Comparison of ENCODE assay signal across 10 mouse cellular contexts in the genomic region with DNA sequence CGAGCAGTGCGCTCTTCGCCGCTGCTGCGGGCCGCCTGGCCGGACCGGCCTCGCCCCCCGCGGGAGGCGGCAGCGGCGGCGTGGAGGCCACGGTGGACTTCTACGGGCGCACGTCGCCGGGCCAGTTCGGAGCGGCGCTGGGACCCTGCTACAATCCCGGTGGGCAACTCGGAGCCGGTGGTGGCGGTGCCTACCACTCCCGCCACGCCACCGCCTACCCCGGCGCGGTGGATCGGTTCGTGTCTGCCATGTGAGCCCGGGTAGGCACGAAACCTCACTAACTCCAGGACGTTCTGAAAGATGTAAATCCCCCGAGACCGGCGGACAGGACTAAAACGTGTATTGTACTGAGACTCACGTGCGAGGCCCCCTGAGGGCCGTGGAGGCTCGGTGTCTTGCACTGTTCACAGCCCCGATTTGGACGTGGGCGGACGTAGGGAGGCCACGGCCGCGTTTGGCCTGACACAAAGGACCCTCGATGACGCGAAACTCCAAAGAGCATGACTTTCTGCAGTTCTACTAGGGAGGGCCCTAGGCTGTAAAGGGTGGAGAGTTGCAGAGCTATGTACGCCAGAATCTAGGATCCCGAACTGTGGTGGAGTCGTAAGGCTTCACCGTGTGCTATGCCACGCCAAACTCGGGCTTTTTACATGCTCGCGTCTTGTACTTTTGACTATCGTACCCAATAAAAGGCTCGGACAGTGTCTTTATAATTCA. TPM values are rescaled to one million over a fixed set of nuclear protein-coding genes. Genes with fewer than 3 reads are reported as not detected.
DNase-seq lines count a peak whose midpoint lies in the region; ATAC-seq and TF ChIP-seq lines count a peak whose summit lies in the region.
"Had no signal": no experiment of that assay in that cellular context is flagged by ENCODE, and none has a peak within 500 bp of the region (broad histone marks: within the 10 kb centered on the region; RNA-seq: fewer than 3 reads in every experiment).

No protein-coding gene starts in this region.

- no peak for ATAC-seq in CD4-positive, CD25-positive, alpha-beta regulatory T cell, adult 4 months
- ATAC-seq in liver, embryonic 12.5 days, result no peak
- ATAC-seq in stomach, embryonic 16.5 days (ENCODE audit: insufficient read depth, low FRiP score), result no peak

- H3K4me1 ChIP-seq in thymus, adult 2 months (replicated peaks; ENCODE audit: control insufficient read depth, insufficient read depth, low read length), result peaks cover 17% of the 10 kb centered on the region
- peaks cover 21% of the 10 kb centered on the region for H3K4me1 ChIP-seq in liver, embryonic 12.5 days
- peaks cover 9% of the 10 kb centered on the region for H3K4me1 ChIP-seq in stomach, embryonic 16.5 days (ENCODE audit: control insufficient read depth, insufficient read depth, low read length)

- H3K4me3 ChIP-seq in thymus, adult 2 months (ENCODE audit: control insufficient read depth, insufficient read depth, low read length), result peak overlapping the region; percentile 35; the same call in 1 of the 2 replicates
- peak overlapping the region; percentile 40 for H3K4me3 ChIP-seq in liver, embryonic 12.5 days
- peak overlapping the region; percentile 45 for H3K4me3 ChIP-seq in stomach, embryonic 16.5 days (replicated peaks; ENCODE audit: low read length)

- H3K27me3 ChIP-seq in thymus, adult 2 months (ENCODE audit: control insufficient read depth, insufficient read depth, low read length), result peaks cover 57% of the 10 kb centered on the region
- peaks cover 100% of the 10 kb centered on the region for H3K27me3 ChIP-seq in liver, embryonic 12.5 days (replicated peaks)
- peaks cover 85% of the 10 kb centered on the region for H3K27me3 ChIP-seq in stomach, embryonic 16.5 days (ENCODE audit: control insufficient read depth, insufficient read depth, low read length)

- peak; percentile 13 for DNase-seq in CD4-positive, CD25-positive, alpha-beta regulatory T cell, adult 2 months (ENCODE audit: low read depth, low spot score)
- DNase-seq in thymus, adult 2 months, result no peak
- DNase-seq in thymus, postnatal 25 days, result no peak
- DNase-seq in frontal cortex, postnatal 36 days (ENCODE audit: low spot score in 2 of 2), result no peak
- DNase-seq in layer of hippocampus, postnatal 14 days (ENCODE audit: low spot score in 2 of 2), result no peak
- DNase-seq: adrenal gland, postnatal 36 days had no signal

- H3K36me3 ChIP-seq in thymus, adult 2 months (ENCODE audit: control insufficient read depth, insufficient read depth, low read length), result no peaks in the 10 kb centered on the region
- H3K36me3 ChIP-seq in liver, embryonic 12.5 days, result no peaks in the 10 kb centered on the region
- no peaks in the 10 kb centered on the region for H3K36me3 ChIP-seq in stomach, embryonic 16.5 days (ENCODE audit: control insufficient read depth, insufficient read depth, low read length)

- H3K27ac ChIP-seq in thymus, adult 2 months (ENCODE audit: control insufficient read depth, insufficient read depth, low read length), result no peak overlapping the region
- no peak overlapping the region for H3K27ac ChIP-seq in liver, embryonic 12.5 days
- H3K27ac ChIP-seq in stomach, embryonic 16.5 days (ENCODE audit: low read length), result no peak overlapping the region

- 12% methylated on average over 63 of the region's 67 CpGs for WGBS in thymus, adult 2 months
- 7% methylated on average over 67 of the region's 67 CpGs for WGBS in liver, embryonic 12.5 days (ENCODE audit: insufficient replicate concordance)
- WGBS in stomach, embryonic 16.5 days, result 4% methylated on average over 64 of the region's 67 CpGs

- no peaks in the 10 kb centered on the region for H3K9me3 ChIP-seq in liver, embryonic 12.5 days (replicated peaks)
- H3K9me3 ChIP-seq in stomach, embryonic 16.5 days (replicated peaks; ENCODE audit: control insufficient read depth, low read length), result no peaks in the 10 kb centered on the region

- TF ChIP-seq CTCF in thymus, adult 2 months (IDR thresholded peaks at IDR 0.05; ENCODE audit: borderline replicate concordance, control insufficient read depth, extremely low read depth, insufficient read depth, low read length, poor library complexity), result no peak

- peak overlapping the region; percentile 57 for H3K4me2 ChIP-seq in liver, embryonic 12.5 days
- H3K4me2 ChIP-seq in stomach, embryonic 16.5 days (ENCODE audit: low read depth, low read length), result peak overlapping the region; percentile 53

- no peak for TF ChIP-seq POLR2A in thymus, adult 2 months (IDR thresholded peaks at IDR 0.05; ENCODE audit: control insufficient read depth, extremely low read depth, insufficient read depth, low read length, poor library complexity)

- no peak overlapping the region for H3K9ac ChIP-seq in liver, embryonic 12.5 days
- H3K9ac ChIP-seq in stomach, embryonic 16.5 days (ENCODE audit: low read length), result no peak overlapping the region

RNA-seq across cellular contexts. Expression of a gene that starts 1.8 kb away (rescaled TPM):
- not detected for polyA plus RNA-seq in CD4-positive, CD25-positive, alpha-beta regulatory T cell, adult 4 months (2017; shearing (Covaris generic))
- polyA plus RNA-seq in thymus, adult 2 months (2012; rRNA removed), result 0.28 and 0.57 TPM in 2 replicates
- polyA plus RNA-seq in liver, embryonic 12.5 days (2016; fragmentation: Nextera tagmentation; extraction: Ambion mirVana), result 0.08 TPM in 1 of 2 replicates, not detected in the other
- polyA plus RNA-seq in stomach, embryonic 16.5 days (2015; fragmentation: Nextera tagmentation; extraction: Ambion mirVana), result 0.26 and 0.31 TPM in 2 replicates
- total RNA-seq in layer of hippocampus, postnatal 14 days (2021), result not detected
- total RNA-seq: adrenal gland, postnatal 36 days; monocyte, adult 5-6 weeks had no signal

RNA-seq across cellular contexts. Expression of a gene that starts 44.0 kb away (rescaled TPM):
- 10 to 100 TPM; 20.9 TPM for polyA plus RNA-seq in CD4-positive, CD25-positive, alpha-beta regulatory T cell, adult 4 months (2017; shearing (Covaris generic))
- polyA plus RNA-seq in thymus, adult 2 months (2012; rRNA removed), result 11.9 and 13.5 TPM in 2 replicates
- polyA plus RNA-seq in liver, embryonic 12.5 days (2016; fragmentation: Nextera tagmentation; extraction: Ambion mirVana), result 9.2 and 11.5 TPM in 2 replicates
- polyA plus RNA-seq in stomach, embryonic 16.5 days (2015; fragmentation: Nextera tagmentation; extraction: Ambion mirVana), result 9.9 and 11.0 TPM in 2 replicates
- 1 to 10 TPM; 3.3 to 4.2 TPM for total RNA-seq in layer of hippocampus, postnatal 14 days (2021)
